Mouse (Mus musculus): Measurements from ENCODE around the gene Ube2m.

DNA sequence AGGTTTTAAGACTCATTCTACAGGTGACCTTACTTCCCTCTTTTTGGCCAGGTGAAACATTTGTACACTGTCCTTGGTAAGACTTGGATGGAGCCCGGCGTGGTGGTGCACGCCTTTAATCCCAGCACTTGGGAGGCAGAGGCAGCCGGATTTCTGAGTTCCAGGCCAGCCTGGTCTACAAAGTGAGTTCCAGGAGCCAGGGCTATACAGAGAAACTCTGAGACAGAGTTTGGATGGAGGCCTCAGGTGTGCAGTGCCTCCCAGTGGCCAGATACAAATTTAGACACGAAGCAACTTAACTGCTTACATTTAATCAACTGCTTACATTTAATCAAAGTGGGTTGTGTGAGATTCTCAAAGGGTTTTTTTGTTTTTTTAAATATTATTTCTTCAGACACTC is 7.0 kb downstream of the Ube2m start:
- TF ChIP-seq POLR2A (IDR thresholded peaks at IDR 0.05; ENCODE audit: borderline replicate concordance, extremely low read depth, low read depth, low read length) (no peak), CTCF (IDR thresholded peaks at IDR 0.05; ENCODE audit: insufficient read depth, low read length) (0 out of 2 replicates have a peak, but pooled peaks have one; percentile 13)
